24 mouse cellular contexts compared by ENCODE assay signal in genomic region chr6:135192993-135193392, GRCm38 (mm10). TPM values are rescaled to one million over a fixed set of nuclear protein-coding genes. Genes with fewer than 3 reads are reported as not detected.
DNase-seq lines count a peak whose midpoint lies in the region; ATAC-seq and TF ChIP-seq lines count a peak whose summit lies in the region.
"Had no signal": no experiment of that assay in that cellular context is flagged by ENCODE, and none has a peak within 500 bp of the region (broad histone marks: within the 10 kb centered on the region; RNA-seq: fewer than 3 reads in every experiment).

No protein-coding gene starts in this region.

- no peaks in the 10 kb centered on the region for H3K9me3 ChIP-seq in midbrain, embryonic 10.5 days (replicated peaks)
- H3K9me3 ChIP-seq in midbrain, postnatal 0 days (ENCODE audit: low read length), result no peaks in the 10 kb centered on the region
- H3K9me3 ChIP-seq: forebrain, embryonic 13.5 days; lung, embryonic 15.5 days; megakaryocyte, embryonic 14.5 days; stomach, embryonic 15.5 days had no signal

- H3K4me1 ChIP-seq in midbrain, embryonic 10.5 days, result peaks cover 31% of the 10 kb centered on the region
- no peaks in the 10 kb centered on the region for H3K4me1 ChIP-seq in midbrain, postnatal 0 days (ENCODE audit: insufficient read depth, low read length)

- TF ChIP-seq CTCF in midbrain, postnatal 0 days (IDR thresholded peaks at IDR 0.05), result no peak

- WGBS in midbrain, embryonic 10.5 days, result 75% methylated on average over 8 of the region's 8 CpGs
- WGBS in midbrain, postnatal 0 days, result 69% methylated on average over 8 of the region's 8 CpGs

- no peak overlapping the region for H3K9ac ChIP-seq in midbrain, postnatal 0 days (replicated peaks; ENCODE audit: low read length, poor library complexity, severe bottlenecking)
- H3K9ac ChIP-seq: forebrain, embryonic 13.5 days; hindbrain, embryonic 14.5 days; liver, embryonic 14.5 days; lung, embryonic 15.5 days; stomach, embryonic 15.5 days had no signal

- no peak for ATAC-seq in midbrain, postnatal 0 days (ENCODE audit: low FRiP score)
- ATAC-seq in inflammation-experienced regulatory T-cells, adult 6 months, result no peak
- ATAC-seq: activated CD4-positive, CD25-positive, alpha-beta regulatory T cell, adult 4 months; forebrain, embryonic 13.5 days had no signal

- H3K36me3 ChIP-seq in midbrain, embryonic 10.5 days, result no peaks in the 10 kb centered on the region
- no peaks in the 10 kb centered on the region for H3K36me3 ChIP-seq in midbrain, postnatal 0 days (ENCODE audit: insufficient read depth, low read length)
- H3K36me3 ChIP-seq: lung, embryonic 15.5 days; stomach, embryonic 15.5 days had no signal

- peak overlapping the region; percentile 39; the same call in 1 of the 2 replicates for H3K27ac ChIP-seq in midbrain, embryonic 10.5 days (replicated peaks)
- no peak overlapping the region for H3K27ac ChIP-seq in midbrain, postnatal 0 days (ENCODE audit: low read depth, low read length)
- H3K27ac ChIP-seq: forebrain, embryonic 13.5 days; heart, adult 2 months; hindbrain, embryonic 14.5 days; liver, embryonic 14.5 days; lung, embryonic 15.5 days; stomach, embryonic 15.5 days had no signal

- H3K4me3 ChIP-seq in midbrain, embryonic 10.5 days, result no peak overlapping the region
- no peak overlapping the region for H3K4me3 ChIP-seq in midbrain, postnatal 0 days (ENCODE audit: low read depth, low read length)
- H3K4me3 ChIP-seq: forebrain, embryonic 13.5 days; heart, adult 2 months; lung, embryonic 15.5 days; megakaryocyte, embryonic 14.5 days; stomach, embryonic 15.5 days had no signal

- peak; percentile 78 for DNase-seq in adrenal gland, adult 2 months
- DNase-seq in adrenal gland, postnatal 25 days, result no peak
- no peak for DNase-seq in midbrain, embryonic 10.5 days (ENCODE audit: low spot score)
- DNase-seq in midbrain, postnatal 0 days (ENCODE audit: low spot score), result no peak
- peak; percentile 70 for DNase-seq in adrenal gland, postnatal 14 days
- no peak for DNase-seq in right cerebral cortex, postnatal 10 days (ENCODE audit: low spot score in 2 of 2)
- DNase-seq: cerebellum, adult 9-10 months; gastrocnemius, postnatal 36 days; heart, adult 2 months; heart, postnatal 36 days; kidney, adult 8-10 months; kidney, postnatal 10 days; lung, postnatal 36 days; midbrain, embryonic 14.5 days; right cerebral cortex, adult 18-20 months; thymus, postnatal 4 days had no signal

- peaks cover 39% of the 10 kb centered on the region for H3K27me3 ChIP-seq in midbrain, embryonic 10.5 days (ENCODE audit: low read depth, poor library complexity, severe bottlenecking)
- no peaks in the 10 kb centered on the region for H3K27me3 ChIP-seq in midbrain, postnatal 0 days (ENCODE audit: insufficient read depth, low read length)
- H3K27me3 ChIP-seq: forebrain, embryonic 13.5 days; lung, embryonic 15.5 days; megakaryocyte, embryonic 14.5 days; stomach, embryonic 15.5 days had no signal

- H3K4me2 ChIP-seq in midbrain, postnatal 0 days (ENCODE audit: low read depth, low read length, poor library complexity, severe bottlenecking), result no peak overlapping the region
- H3K4me2 ChIP-seq: forebrain, embryonic 13.5 days; hindbrain, embryonic 14.5 days; lung, embryonic 15.5 days; stomach, embryonic 15.5 days had no signal

RNA-seq across cellular contexts. Expression of gene Fam234b, which starts 4.8 kb away (rescaled TPM):
- 10 to 100 TPM; 13.8 to 31.3 TPM for total RNA-seq in adrenal gland, adult 2 months (2021)
- polyA plus RNA-seq in adrenal gland, adult 2 months (2012; rRNA removed), result 14.0 and 21.0 TPM in 2 replicates
- 18.1 and 32.1 TPM in 2 replicates for total RNA-seq in adrenal gland, postnatal 25 days (2021)
- polyA plus RNA-seq in midbrain, embryonic 10.5 days (2016; fragmentation: Nextera tagmentation; extraction: Ambion mirVana), result 21.7 and 29.5 TPM in 2 replicates
- total RNA-seq in midbrain, postnatal 0 days (2014; rRNA removed), result 90.5 and 106 TPM in 2 replicates
- 114 and 119 TPM in 2 replicates for polyA plus RNA-seq in midbrain, postnatal 0 days (2015; fragmentation: Nextera tagmentation; extraction: Ambion mirVana)
- total RNA-seq in adrenal gland, postnatal 14 days (2021), result 28.7 and 29.4 TPM in 2 replicates
- polyA plus RNA-seq in inflammation-experienced regulatory T-cells, adult 6 months (2017; shearing (Covaris generic)), result 10 to 100 TPM; 21.9 to 30.2 (median 30.2) TPM

RNA-seq across cellular contexts. Expression of gene Hebp1, which starts 4.8 kb away (rescaled TPM):
- 10 to 100 TPM; 18.0 to 27.6 TPM for total RNA-seq in adrenal gland, adult 2 months (2021)
- polyA plus RNA-seq in adrenal gland, adult 2 months (2012; rRNA removed), result 9.5 and 13.4 TPM in 2 replicates
- total RNA-seq in adrenal gland, postnatal 25 days (2021), result 16.4 and 23.9 TPM in 2 replicates
- 4.8 and 5.2 TPM in 2 replicates for polyA plus RNA-seq in midbrain, embryonic 10.5 days (2016; fragmentation: Nextera tagmentation; extraction: Ambion mirVana)
- total RNA-seq in midbrain, postnatal 0 days (2014; rRNA removed), result 8.9 and 10.6 TPM in 2 replicates
- polyA plus RNA-seq in midbrain, postnatal 0 days (2015; fragmentation: Nextera tagmentation; extraction: Ambion mirVana), result 8.7 and 9.2 TPM in 2 replicates
- 26.4 and 46.0 TPM in 2 replicates for total RNA-seq in adrenal gland, postnatal 14 days (2021)
- polyA plus RNA-seq in inflammation-experienced regulatory T-cells, adult 6 months (2017; shearing (Covaris generic)), result 1 to 10 TPM in 2 of 3 experiments, not detected in 1; 1.3 to 2.0 TPM

Comparison
In these comparisons a context has a peak if more than half of its experiments do, and no peak if none do; other contexts are left out.
1. DNase-seq: peak in adrenal gland, adult 2 months (single experiment) and adrenal gland, postnatal 14 days (single experiment); none in adrenal gland, postnatal 25 days (single experiment), midbrain, embryonic 10.5 days (single experiment), midbrain, postnatal 0 days (single experiment) and right cerebral cortex, postnatal 10 days (0 of 2).